Mouse (Mus musculus): Measurements from ENCODE around the gene Grap.

DNA sequence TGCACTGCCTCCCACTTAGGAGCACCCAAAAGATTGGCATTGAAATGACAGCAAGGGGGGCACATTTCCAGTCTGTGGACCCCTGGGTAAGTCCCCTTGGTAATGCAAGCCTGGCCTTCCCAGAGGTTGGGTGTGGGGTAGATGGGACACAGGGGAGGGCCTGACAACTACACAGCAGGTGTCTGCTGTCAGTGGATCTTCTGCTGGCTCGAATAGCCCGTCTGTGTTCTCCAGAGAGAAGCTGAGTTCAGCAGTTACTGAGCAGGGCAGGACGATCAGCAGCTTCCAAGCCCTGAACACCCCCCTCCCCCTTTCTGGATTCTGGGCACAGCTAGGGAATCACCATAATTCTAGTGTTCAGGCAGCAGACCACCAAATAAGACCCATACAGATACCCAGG lies 66.3 kb downstream of the Grap start:
- no peak for TF ChIP-seq CTCF (conservative IDR thresholded peaks at IDR 0.05; ENCODE audit: low read length)
- no peak for TF ChIP-seq NANOG (IDR thresholded peaks at IDR 0.05; ENCODE audit: borderline replicate concordance, low read length)
